Mouse (Mus musculus): ENCODE measurements around the gene Tmem171.

Tmem171 gene

DNA sequence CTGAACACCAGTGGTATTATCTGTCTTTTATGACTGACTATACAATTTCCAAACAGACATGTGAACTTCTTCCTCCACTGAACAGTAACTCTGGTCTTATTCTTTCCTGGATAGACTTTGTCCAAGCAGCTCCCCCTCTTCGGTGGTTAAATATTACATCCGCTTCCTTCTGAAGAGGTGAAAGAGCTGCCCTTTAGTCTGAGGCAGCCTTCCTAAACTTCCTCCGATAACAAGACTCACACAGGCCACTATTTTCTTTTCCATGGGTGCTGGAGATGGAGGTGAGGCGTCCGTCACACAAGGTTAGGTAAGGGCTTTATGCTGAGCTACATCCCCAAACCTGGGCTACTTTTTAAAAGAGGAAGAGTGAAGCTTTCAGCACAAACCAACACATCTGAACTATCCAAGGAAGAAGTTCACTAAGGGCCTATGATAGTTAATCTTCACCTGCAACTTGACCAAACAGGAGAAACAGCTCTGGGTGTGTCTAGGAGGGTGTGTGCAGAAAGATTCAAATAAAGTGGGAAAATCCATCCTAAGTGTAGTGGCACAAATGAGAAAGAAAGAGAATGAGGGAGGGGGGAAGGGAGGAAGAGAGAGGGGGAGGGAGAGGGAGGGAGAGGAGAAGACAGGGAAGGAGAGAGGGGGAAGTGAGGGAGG, 56.0 kb downstream of the Tmem171 start:
- DNase-seq (ENCODE audit: low spot score) = no peak

DNA sequence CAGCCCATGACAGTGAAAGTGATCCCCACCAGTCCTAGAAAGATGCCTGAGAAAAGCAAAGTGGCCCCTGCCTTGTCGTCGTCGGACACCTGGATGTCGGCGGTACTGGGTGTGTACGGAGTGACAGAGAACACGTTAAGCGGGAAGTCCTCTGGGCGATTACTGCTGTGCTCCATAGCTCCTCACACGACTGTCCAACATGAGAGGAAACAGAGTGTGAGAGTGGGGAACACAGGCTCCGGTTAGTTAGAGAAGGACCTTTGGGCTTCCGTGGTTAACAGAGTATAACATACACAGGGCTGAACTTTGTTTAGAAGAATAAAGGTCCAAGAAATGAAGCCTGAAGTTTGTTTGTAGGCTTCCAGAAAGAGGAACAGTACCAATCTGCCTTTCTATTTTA, 57.5 kb downstream of the Tmem171 start, which contains the start of gene Tmem174:
Gene Tmem174 (minus strand): TSS at position 266 of the 400 bp plus-strand sequence.
- DNase-seq (ENCODE audit: low spot score) = no peak

DNA sequence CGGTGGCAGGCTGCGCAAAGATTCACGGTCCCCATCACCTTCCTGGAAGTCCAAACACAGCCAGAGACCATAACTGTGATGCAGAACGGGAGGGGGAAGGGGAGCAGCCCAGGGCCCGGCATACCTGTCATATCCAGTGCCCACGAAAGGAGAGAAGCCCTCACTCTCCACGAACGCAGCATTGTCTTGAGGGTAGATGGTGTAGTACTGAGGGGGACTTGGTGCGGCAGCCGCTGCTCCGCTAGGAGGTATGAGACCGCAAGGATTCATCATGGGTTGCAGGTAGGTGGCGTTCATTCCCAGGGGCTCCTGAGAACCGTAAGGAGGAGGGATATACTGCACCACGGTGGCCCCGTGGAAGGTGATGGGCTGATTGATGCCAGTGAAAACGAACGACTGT, 58.1 kb downstream of the Tmem171 start:
- no peak for DNase-seq (ENCODE audit: low spot score)
